Mouse (Mus musculus) neural tube, postnatal 0 days (tissue): ENCODE measurements around the gene Dlec1. TPM values are rescaled to one million over a fixed set of nuclear protein-coding genes. Genes with fewer than 3 reads are reported as not detected.

ENCODE experiments used
- polyA plus RNA-seq: library from polyadenylated mRNA; unstranded; fragments of >200 nt; fragmentation: Nextera tagmentation; extraction: Ambion mirVana; gene quantifications from 2 replicates; pipeline ENCODE4 v1.2.1, GENCODE M21; 2015

Gene Dlec1
- 0.84 and 1.2 TPM in 2 replicates for polyA plus RNA-seq

DNA sequence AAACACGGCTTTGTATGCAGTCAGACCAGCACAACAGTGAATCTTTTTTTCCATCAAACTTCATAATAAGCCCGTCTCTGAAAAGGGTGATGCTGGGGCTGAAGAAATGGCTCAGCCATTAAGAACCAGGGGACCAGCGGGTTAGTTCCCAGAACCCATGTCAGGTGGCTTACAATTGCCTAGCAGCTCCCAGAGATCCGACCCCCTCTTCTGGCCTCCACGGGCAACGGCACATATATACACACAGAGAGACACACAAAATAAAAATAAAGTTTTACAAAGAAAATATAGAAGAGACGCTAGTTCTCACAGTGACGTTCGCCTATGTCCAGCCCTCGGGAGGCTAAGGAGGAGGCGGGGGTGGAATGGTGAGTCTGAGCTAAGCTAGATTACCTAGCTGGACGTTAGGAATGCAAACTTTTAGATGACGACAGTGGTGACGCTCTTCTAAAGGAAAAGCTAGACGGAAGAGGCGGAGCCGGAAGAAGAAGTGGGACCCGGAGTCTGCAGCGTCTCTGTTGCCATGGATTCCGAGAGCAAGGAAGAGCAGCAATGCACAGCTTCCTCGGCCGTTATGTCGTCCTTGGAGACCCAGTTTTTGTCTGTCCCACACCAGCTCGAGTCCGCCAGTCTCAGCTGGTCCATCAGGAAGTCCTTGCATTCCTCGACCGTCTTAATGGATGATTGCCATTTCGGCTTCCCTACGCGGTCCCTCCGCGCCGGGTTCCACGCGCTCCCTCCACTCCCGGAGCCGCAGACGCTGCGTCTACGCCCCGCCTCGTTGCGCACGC lies at the start of gene Dlec1:
TSS of gene Dlec1 (plus strand) at position 487 of the 791 bp plus-strand sequence.

DNA sequence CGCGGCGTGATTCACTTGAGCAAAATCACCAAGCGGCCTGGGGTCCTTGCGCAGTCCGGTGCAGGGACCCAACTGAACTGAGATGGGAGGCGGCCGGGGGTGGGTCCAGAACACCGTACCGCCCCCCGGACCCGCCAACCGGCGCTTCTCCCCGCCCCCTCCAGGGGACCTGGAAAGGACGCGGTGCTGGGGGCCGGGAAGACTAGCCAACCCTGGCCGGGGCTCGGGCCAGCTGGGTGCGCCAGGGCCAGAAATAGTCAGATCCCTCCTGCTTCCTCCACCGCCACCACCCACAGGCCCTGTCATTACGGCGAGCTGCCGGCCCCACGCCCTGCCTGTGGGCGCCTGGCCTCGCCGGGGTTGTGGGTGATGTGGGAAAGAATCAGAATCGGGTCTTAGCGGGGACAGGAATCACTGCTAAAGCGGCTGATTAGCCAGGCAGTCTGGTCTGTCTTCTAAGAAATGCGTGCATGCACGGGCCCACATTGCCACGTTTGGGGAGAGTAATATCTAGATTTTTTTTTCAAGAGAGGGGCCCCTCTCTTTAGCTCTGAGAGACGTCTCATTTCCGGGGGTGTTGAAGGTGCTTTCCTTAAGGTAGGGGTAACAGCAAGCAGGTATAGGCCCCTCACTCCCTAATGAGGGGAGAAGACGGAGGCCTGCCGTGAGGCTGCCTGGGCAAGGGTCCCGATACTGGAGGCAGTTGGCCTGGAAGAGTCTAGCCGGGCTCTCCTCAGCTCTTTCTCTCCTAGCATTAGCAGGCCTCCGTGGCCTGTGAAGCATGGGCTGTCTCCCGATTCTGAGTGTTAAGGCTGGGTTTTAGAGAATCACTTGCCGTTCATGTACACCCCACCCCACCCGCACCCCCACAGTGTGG lies 8.6 kb upstream of the Dlec1 start, which contains the start of gene Plcd1:
TSS of gene Plcd1 (minus strand) at position 84 of the 877 bp plus-strand sequence.

DNA sequence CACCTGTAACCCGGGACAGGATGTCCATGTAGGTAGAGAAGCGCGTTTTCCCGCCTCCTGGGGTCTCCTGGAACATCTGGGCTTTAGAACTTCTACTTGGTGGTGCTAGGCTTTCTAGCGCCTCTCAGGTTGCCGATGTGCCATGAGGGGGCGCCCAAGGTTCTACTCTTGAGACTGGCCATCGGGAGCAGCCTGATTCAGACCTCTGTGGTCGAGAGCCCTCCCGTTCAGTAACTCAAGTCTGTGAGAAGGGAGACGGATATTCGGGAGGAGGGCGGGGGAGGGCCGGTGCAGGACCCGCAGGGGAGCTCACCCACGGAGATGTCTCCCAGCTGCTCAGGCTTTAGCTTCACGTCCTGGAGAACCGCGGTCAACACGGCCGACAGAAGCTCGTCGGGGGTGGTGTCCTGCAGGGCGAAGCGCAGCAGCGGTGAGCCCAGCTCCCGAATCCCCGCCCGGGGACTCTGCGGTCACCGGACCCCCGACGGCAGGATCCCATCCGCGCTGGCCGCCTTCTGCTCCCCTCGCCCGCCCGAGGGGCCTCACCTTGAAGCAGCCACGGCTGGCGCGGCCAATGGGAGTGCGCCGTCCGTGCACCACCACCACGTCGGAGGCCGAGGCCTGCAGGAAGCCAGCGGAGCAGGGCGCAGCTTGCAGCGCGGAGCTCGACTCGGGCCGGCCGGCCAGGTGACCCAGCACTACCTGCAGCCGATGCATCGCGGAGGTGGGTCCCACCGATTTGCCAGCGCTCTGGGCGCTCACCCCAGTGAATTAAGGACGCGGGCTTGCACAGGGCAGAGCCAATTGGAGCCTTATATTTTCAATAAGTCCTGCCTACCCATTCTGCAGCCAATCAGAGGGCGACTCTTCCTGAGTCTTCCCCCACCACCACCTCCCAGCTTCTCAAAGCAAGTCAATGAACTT lies 54.3 kb downstream of the Dlec1 start, which contains the start of gene Acaa1b:
TSS of gene Acaa1b (minus strand) at position 816 of the 924 bp plus-strand sequence.

DNA sequence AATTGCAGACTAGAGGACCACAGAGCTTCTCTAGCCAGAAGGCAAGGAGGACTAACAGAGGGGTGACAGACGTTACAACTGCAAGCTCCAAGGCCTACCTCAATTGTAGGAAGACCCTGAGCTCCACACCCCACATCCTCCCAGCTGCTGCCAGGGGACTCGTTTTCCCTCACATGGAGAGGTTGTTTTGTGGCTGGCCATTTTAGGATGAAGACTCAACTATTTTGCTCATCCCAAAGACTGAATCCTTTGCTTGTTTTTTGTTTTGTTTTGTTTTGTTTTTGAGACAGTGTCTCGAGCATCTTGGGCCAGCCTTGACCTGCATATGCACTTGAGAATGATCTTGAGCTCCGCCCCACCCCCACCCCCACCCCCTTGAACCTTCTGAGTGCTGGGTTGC lies 56.6 kb downstream of the Dlec1 start, which contains the start of gene Gm47289:
TSS of gene Gm47289 (plus strand) at position 301 of the 400 bp plus-strand sequence.

Other genes starting within 250 kb of the Dlec1 start
- 8.8 and 9.1 TPM in 2 replicates for gene Ctdspl, start 176.0 kb upstream of the Dlec1 start, polyA plus RNA-seq
- 3.5 and 4.6 TPM in 2 replicates for gene Vill, start 49.7 kb upstream of the Dlec1 start, polyA plus RNA-seq
- 10.2 and 14.7 TPM in 2 replicates for gene Plcd1, start 9.0 kb upstream of the Dlec1 start, polyA plus RNA-seq
- gene Acaa1b, start 54.6 kb downstream of the Dlec1 start, polyA plus RNA-seq = 5.2 and 5.3 TPM in 2 replicates
- not detected in 2 replicates for gene Gm47289, start 56.7 kb downstream of the Dlec1 start, polyA plus RNA-seq
- not detected in 2 replicates for gene Slc22a13, start 106.6 kb downstream of the Dlec1 start, polyA plus RNA-seq
- gene Oxsr1, start 219.9 kb downstream of the Dlec1 start, polyA plus RNA-seq = 11.4 and 13.6 TPM in 2 replicates
- gene Acaa1a, start 237.2 kb downstream of the Dlec1 start, polyA plus RNA-seq = 86.4 and 96.2 TPM in 2 replicates
- gene Myd88, start 238.9 kb downstream of the Dlec1 start, polyA plus RNA-seq = 6.7 and 7.3 TPM in 2 replicates